Mouse (Mus musculus) forebrain, embryonic 14.5 days (tissue): ENCODE measurements at regions not wholly inside any gene's neighbourhood (a gene's known extent, or its start where the extent isn't known, plus 50 kb on each side); places are given as distances from the start of the nearest gene placed in this dataset.

ENCODE experiments used
- ATAC-seq: fragments of 200-750 bp; cut with Nextera tagmentation; 2 replicates; pipeline ENCODE4 v1.8.0; 2017; ENCODE audit warnings: mild to moderate bottlenecking, moderate library complexity
- DNase-seq: peaks from one replicate; pipeline ENCODE4 v3.0.0-alpha.2; 2015; ENCODE audit warnings: low spot score
- H3K27ac ChIP-seq: fragments of 300-500 bp; sonication (generic); 2 replicates; pipeline ENCODE4 v1.5.1; 2014; ENCODE audit warnings: low read depth, mild to moderate bottlenecking, control low read depth, low read length, moderate library complexity
- H3K27me3 ChIP-seq: fragments of 300-500 bp; sonication (generic); replicated peaks from 2 replicates; pipeline ENCODE4 v1.6.1; 2014; ENCODE audit warnings: low read length, control low read depth, mixed read lengths; ENCODE audit not compliant: control insufficient read depth, insufficient read depth
- H3K36me3 ChIP-seq: fragments of 300-500 bp; sonication (generic); 2 replicates; pipeline ENCODE4 v1.6.1; 2014; ENCODE audit warnings: low read length, control low read depth; ENCODE audit not compliant: control insufficient read depth, insufficient read depth
- H3K4me1 ChIP-seq: fragments of 300-500 bp; sonication (generic); 2 replicates; pipeline ENCODE4 v1.6.1; 2014; ENCODE audit warnings: antibody characterized with exemption, low read length, control low read depth; ENCODE audit not compliant: control insufficient read depth, insufficient read depth
- H3K4me2 ChIP-seq: fragments of 300-500 bp; sonication (generic); 2 replicates; pipeline ENCODE4 v1.6.1; 2014; ENCODE audit warnings: mild to moderate bottlenecking, control low read depth, low read length
- H3K4me3 ChIP-seq: fragments of 300-500 bp; sonication (generic); 2 replicates; pipeline ENCODE4 v1.5.1; 2014; ENCODE audit warnings: low read depth, low read length, control low read depth
- H3K9ac ChIP-seq: fragments of 300-500 bp; sonication (generic); 2 replicates; pipeline ENCODE4 v1.6.1; 2014; ENCODE audit warnings: mild to moderate bottlenecking, low read length, control low read depth, moderate library complexity
- H3K9me3 ChIP-seq: fragments of 300-500 bp; sonication (generic); replicated peaks from 2 replicates; pipeline ENCODE4 v1.6.1; 2016; ENCODE audit warnings: low read length, control low read depth, mixed read lengths; ENCODE audit not compliant: control insufficient read depth
- WGBS: fragments of 180-500 bp; shearing (Covaris S2); extraction: QIAGEN DNeasy Blood & Tissue Kit; methylation state at CpG from one replicate; pipeline ENCODE4 v1.1.7; 2014; 5-methylcytosine and 5-hydroxymethylcytosine counted together

DNA sequence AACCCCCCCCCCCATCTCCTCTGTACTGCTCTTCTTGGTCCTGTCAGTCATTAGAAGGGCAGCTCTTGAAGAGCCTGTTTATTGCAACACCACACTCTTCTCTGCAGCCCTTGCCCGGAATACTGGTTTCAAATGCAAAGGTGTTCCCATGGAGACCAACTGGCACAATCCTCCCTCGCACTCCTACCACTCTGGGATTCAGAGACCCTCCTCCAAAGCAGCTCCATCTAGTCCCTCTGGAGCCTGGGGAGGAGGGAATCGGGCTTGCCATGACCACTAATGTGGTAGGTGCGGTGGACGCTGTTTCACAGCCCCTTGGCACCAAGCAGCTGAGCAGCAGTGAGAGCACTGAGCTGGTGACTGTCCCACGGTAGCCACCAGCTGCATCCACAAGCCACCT, 83.1 kb downstream of the Stk35 start:
- no peaks in the 10 kb centered on the region for H3K9me3 ChIP-seq
- H3K27me3 ChIP-seq, result no peaks in the 10 kb centered on the region
- DNase-seq, result no peak
- no peak overlapping the region for H3K27ac ChIP-seq
- H3K9ac ChIP-seq, result no peak overlapping the region
- no peak overlapping the region for H3K4me2 ChIP-seq
- H3K4me1 ChIP-seq, result no peaks in the 10 kb centered on the region
- H3K4me3 ChIP-seq, result no peak overlapping the region
- no peak for ATAC-seq
- no peaks in the 10 kb centered on the region for H3K36me3 ChIP-seq
- 42% methylated on average over 6 of the region's 6 CpGs for WGBS

DNA sequence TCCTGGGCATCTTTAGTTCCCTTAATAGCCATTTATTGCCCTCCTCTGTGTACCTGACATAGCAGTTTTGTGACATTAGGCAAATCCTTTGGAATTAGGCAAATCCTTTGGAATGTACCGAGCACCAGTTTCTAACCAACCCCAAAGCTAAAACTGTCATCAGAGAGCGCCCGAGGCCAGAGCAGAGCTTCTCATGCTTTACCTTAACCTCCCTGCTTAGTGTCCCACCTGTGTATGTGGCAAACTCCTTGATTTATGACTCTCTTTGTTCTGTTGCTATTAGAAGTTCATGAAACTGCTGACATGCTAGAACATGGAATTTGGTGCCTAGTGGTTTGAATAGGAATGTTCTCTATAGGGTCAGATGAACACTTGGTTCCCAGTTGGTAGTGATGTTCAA, 84.0 kb downstream of the Stk35 start:
- Histone ChIP-seq H3K4me3 (no peak overlapping the region), H3K4me1 (no peaks in the 10 kb centered on the region), H3K4me2 (no peak overlapping the region), H3K9me3 (no peaks in the 10 kb centered on the region), H3K27ac (no peak overlapping the region), H3K27me3 (no peaks in the 10 kb centered on the region), H3K36me3 (no peaks in the 10 kb centered on the region), H3K9ac (no peak overlapping the region)
- no peak for DNase-seq
- ATAC-seq, result no peak
- 83% methylated on average over 3 of the region's 3 CpGs for WGBS

DNA sequence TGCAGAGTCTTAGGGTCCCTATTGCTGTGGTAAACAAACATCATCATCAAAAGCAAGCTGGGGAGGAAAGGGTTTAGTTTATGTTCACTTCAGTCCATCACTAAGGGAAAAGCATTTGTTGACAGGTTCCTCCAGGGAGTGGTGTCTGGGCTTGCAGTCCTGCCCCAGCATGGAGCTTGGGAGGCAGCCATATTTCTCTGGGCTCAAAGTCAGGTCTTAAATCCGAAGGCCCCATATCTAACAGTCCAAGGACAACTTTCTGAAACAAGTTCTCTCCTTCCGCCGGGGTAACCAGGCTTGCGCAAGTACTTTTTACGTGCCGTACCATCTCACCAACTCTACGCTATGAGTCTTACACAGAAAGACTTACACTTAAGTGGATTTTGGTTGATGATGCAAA, 85.2 kb downstream of the Stk35 start:
- H3K9ac ChIP-seq, result no peak overlapping the region
- no peak for ATAC-seq
- no peaks in the 10 kb centered on the region for H3K36me3 ChIP-seq
- H3K4me3 ChIP-seq, result no peak overlapping the region
- H3K27ac ChIP-seq, result no peak overlapping the region
- no peak overlapping the region for H3K4me2 ChIP-seq
- no peaks in the 10 kb centered on the region for H3K9me3 ChIP-seq
- no peaks in the 10 kb centered on the region for H3K4me1 ChIP-seq
- no peaks in the 10 kb centered on the region for H3K27me3 ChIP-seq
- no peak for DNase-seq
- WGBS, result 91% methylated on average over 7 of the region's 7 CpGs

DNA sequence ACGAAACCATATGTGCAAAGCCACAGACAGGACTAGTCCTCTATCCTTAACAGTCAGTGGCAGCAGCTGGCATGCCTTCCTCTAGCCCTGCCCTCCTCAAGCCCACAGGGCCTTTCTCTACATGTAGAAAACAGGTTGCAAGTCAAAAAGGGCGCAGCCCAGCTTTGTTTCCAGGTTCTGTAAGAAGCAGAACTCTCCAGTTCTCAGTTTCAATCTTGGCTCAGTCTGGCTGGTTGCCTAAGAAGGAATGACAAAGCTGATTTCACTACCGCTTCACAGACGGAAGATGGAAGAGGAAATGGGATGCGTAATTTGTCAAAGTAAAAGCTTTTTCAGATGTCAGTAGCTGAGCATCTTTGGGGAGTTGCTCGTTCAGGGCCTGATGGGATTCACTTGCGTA, 92.9 kb downstream of the Stk35 start:
- H3K4me1 ChIP-seq, result no peaks in the 10 kb centered on the region
- no peak overlapping the region for H3K4me2 ChIP-seq
- WGBS, result 76% methylated on average over 7 of the region's 7 CpGs
- H3K9ac ChIP-seq, result no peak overlapping the region
- H3K4me3 ChIP-seq, result no peak overlapping the region
- no peaks in the 10 kb centered on the region for H3K9me3 ChIP-seq
- H3K27me3 ChIP-seq, result no peaks in the 10 kb centered on the region
- no peak for ATAC-seq
- no peaks in the 10 kb centered on the region for H3K36me3 ChIP-seq
- H3K27ac ChIP-seq, result no peak overlapping the region
- peak; percentile 54 for DNase-seq

GRCm38 (mm10) chr2:129893832-129894231, 93.5 kb downstream of the Stk35 start:
- Histone ChIP-seq H3K9me3 (no peaks in the 10 kb centered on the region), H3K27ac (no peak overlapping the region), H3K9ac (no peak overlapping the region), H3K4me1 (no peaks in the 10 kb centered on the region), H3K4me2 (no peak overlapping the region), H3K4me3 (no peak overlapping the region), H3K27me3 (no peaks in the 10 kb centered on the region), H3K36me3 (no peaks in the 10 kb centered on the region)
- no peak for DNase-seq
- WGBS, result 89% methylated on average over 5 of the region's 5 CpGs
- ATAC-seq, result no peak

DNA sequence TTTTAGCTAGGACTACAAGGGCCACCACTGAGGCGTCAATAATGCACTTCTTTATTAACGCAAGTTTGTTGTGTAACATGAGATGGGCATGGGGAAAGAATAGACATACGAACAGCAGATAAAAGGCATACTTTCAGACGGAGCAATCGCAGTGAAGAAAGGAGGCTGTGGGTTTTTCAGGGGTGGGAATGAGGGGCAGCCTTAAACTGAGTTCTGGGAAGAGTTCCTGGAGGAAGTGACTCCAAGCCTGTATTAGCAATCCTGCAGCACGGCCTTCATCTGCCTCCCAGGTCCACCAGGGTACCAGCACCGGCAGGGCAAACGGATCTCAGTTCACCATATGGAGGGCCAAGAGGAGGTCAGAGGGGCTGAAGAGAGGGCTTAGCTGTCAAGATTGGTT, 94.6 kb downstream of the Stk35 start:
- ATAC-seq (no peak), DNase-seq (no peak)
- H3K9ac ChIP-seq, result no peak overlapping the region

DNA sequence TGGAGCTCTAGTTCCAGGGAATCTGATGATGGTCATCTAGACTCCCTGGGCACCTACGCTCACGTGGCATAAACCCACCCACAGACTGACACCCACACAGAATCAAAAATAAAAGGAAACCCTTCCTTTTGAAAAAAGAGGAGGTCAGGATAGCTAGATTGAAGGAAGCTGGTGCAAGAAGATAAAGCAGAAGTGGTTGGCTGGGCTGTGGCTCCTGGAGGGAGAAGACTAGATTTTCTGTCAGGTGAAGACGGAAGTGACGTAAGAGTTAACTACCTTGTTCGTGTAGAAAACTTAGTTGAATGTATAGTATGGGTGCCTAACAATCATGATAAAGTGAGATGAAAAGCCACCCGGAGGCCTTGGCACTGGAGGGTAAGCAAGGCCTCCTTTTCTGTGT, 95.1 kb downstream of the Stk35 start:
- Histone ChIP-seq H3K27ac (no peak overlapping the region), H3K27me3 (no peaks in the 10 kb centered on the region), H3K9ac (no peak overlapping the region), H3K9me3 (no peaks in the 10 kb centered on the region), H3K4me2 (no peak overlapping the region), H3K36me3 (no peaks in the 10 kb centered on the region), H3K4me1 (no peaks in the 10 kb centered on the region), H3K4me3 (no peak overlapping the region)
- DNase-seq (no peak), ATAC-seq (no peak)
- WGBS, result 86% methylated on average over 6 of the region's 6 CpGs

More for the DNA sequence above, 94.6 kb downstream of the Stk35 start:
- no peaks in the 10 kb centered on the region for H3K36me3 ChIP-seq
- no peaks in the 10 kb centered on the region for H3K4me1 ChIP-seq
- H3K4me2 ChIP-seq, result no peak overlapping the region
- H3K9me3 ChIP-seq, result no peaks in the 10 kb centered on the region
- no peaks in the 10 kb centered on the region for H3K27me3 ChIP-seq
- H3K27ac ChIP-seq, result no peak overlapping the region
- no peak overlapping the region for H3K4me3 ChIP-seq
- WGBS, result 53% methylated on average over 8 of the region's 8 CpGs

DNA sequence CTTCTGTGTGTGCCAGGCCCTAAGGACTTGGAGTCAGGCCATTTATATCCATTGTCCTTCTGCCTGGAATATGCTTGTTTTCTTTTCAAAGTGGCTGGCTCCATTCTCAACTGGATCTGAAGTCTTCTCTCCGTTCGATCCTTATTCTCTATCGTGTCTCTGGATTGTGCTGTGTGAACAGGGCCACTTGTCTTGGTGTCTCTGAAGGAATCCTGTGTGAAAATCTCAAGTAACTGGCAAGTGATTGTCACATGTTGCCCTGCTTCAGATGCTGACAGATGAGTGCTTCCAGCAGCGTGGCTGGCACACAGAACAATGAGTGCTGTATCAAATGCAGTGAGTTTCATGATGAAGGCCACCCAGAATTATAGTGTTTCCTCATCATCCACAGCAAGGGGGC, 96.4 kb downstream of the Stk35 start:
- Histone ChIP-seq H3K27me3 (no peaks in the 10 kb centered on the region), H3K36me3 (no peaks in the 10 kb centered on the region), H3K9me3 (no peaks in the 10 kb centered on the region), H3K9ac (no peak overlapping the region), H3K27ac (no peak overlapping the region), H3K4me1 (no peaks in the 10 kb centered on the region), H3K4me3 (no peak overlapping the region), H3K4me2 (no peak overlapping the region)
- 70% methylated on average over 4 of the region's 4 CpGs for WGBS
- no peak for ATAC-seq
- DNase-seq, result no peak

GRCm38 (mm10) chr2:129903383-129904135, 103.2 kb downstream of the Stk35 start:
- Histone ChIP-seq H3K9me3 (no peaks in the 10 kb centered on the region), H3K4me3 (no peak overlapping the region), H3K4me1 (peaks cover under 1% of the 10 kb centered on the region; the same call in 1 of the 2 replicates), H3K36me3 (no peaks in the 10 kb centered on the region), H3K9ac (no peak overlapping the region), H3K4me2 (no peak overlapping the region), H3K27me3 (no peaks in the 10 kb centered on the region), H3K27ac (no peak overlapping the region)
- WGBS, result 89% methylated on average over 4 of the region's 4 CpGs
- ATAC-seq, result no peak
- DNase-seq, result no peak
